Mouse (Mus musculus): ENCODE results near the gene Rbmxl1. TPM values are rescaled to one million over a fixed set of nuclear protein-coding genes. Genes with fewer than 3 reads are reported as not detected.
"Not testable (repeated sequence)": the region's sequence is repeated elsewhere in the genome, so short reads cannot be mapped to it uniquely, and the experiment has no call there.

The Rbmxl1 gene
- total and polyA plus RNA-seq, 3 experiments = 10.6 to 18.8 (median 16.9) TPM

DNA sequence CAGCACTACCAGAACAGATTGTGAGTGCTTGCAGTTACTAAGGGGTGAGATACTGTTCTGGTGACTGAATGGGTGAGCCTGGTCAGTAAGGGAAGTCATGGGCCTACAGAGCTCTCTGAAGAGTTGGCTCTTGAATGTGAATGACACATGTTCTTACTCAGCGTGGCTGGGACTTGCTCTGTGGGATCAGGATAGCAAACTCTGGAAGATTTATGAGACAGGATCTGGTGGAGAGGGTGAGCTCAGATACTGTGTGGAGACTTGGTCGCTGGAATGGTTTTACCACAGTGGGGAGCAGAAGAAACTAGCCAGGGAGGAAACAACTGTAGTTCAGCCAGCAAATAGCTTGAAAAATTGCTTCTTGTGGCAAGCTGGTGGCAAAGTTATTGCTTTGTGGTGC, 35.8 kb upstream of the Rbmxl1 start:
- no peaks in the 10 kb centered on the region for H3K4me1 ChIP-seq (ENCODE audit: control insufficient read depth, insufficient read depth, low read length)
- 62% methylated on average over 2 of the region's 2 CpGs for WGBS
- no peak overlapping the region for H3K27ac ChIP-seq
- no peaks in the 10 kb centered on the region for H3K27me3 ChIP-seq (ENCODE audit: control insufficient read depth, insufficient read depth, low read length)
- H3K4me3 ChIP-seq = no peak overlapping the region
- intact Hi-C loops (cut with DNase I) = no loop called here
- DNase-seq = no peak
- H3K9ac ChIP-seq (ENCODE audit: low read depth, low read length) = no peak overlapping the region
- TF ChIP-seq CTCF (IDR thresholded peaks at IDR 0.05) (no peak), EP300 (IDR thresholded peaks at IDR 0.05; ENCODE audit: insufficient read depth, low read depth, low read length) (no peak), POLR2A (IDR thresholded peaks at IDR 0.05; ENCODE audit: insufficient read depth, low read depth, low read length) (no peak)
- no peaks in the 10 kb centered on the region for H3K36me3 ChIP-seq (ENCODE audit: control insufficient read depth, insufficient read depth, low read length)
- H3K79me2 ChIP-seq (replicated peaks; ENCODE audit: control insufficient read depth, insufficient read depth, low read length) = no peaks in the 10 kb centered on the region

DNA sequence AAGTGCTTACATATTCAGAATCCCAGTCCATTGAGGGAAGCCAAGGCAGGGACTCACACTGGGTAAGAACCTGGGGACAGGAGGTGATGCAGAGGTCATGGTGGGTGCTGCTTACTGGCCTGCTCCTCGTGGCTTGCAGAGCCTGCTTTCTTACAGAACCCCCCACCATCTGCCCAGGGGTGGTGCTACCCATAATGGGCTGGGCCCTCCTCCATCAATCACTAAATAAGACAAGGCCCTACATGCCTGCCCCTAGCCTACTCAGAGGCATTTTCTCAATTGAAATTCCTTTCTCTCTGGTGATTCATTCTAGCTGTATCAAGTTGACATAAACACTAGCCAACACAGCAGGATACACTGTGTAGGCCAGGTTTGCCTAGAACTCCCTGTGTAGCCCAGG, 34.9 kb upstream of the Rbmxl1 start:
- no peak overlapping the region for H3K4me3 ChIP-seq
- 55% methylated on average over 1 of the region's 1 CpGs for WGBS
- no peak overlapping the region for H3K27ac ChIP-seq
- no peaks in the 10 kb centered on the region for H3K27me3 ChIP-seq (ENCODE audit: control insufficient read depth, insufficient read depth, low read length)
- intact Hi-C loops (cut with DNase I) = no loop called here
- no peaks in the 10 kb centered on the region for H3K79me2 ChIP-seq (replicated peaks; ENCODE audit: control insufficient read depth, insufficient read depth, low read length)
- no peak for TF ChIP-seq EP300 (IDR thresholded peaks at IDR 0.05; ENCODE audit: insufficient read depth, low read depth, low read length)
- TF ChIP-seq POLR2A (IDR thresholded peaks at IDR 0.05; ENCODE audit: insufficient read depth, low read depth, low read length) = no peak
- TF ChIP-seq CTCF (IDR thresholded peaks at IDR 0.05) = no peak
- no peaks in the 10 kb centered on the region for H3K36me3 ChIP-seq (ENCODE audit: control insufficient read depth, insufficient read depth, low read length)
- DNase-seq = no peak
- no peak overlapping the region for H3K9ac ChIP-seq (ENCODE audit: low read depth, low read length)
- H3K4me1 ChIP-seq (ENCODE audit: control insufficient read depth, insufficient read depth, low read length) = no peaks in the 10 kb centered on the region

DNA sequence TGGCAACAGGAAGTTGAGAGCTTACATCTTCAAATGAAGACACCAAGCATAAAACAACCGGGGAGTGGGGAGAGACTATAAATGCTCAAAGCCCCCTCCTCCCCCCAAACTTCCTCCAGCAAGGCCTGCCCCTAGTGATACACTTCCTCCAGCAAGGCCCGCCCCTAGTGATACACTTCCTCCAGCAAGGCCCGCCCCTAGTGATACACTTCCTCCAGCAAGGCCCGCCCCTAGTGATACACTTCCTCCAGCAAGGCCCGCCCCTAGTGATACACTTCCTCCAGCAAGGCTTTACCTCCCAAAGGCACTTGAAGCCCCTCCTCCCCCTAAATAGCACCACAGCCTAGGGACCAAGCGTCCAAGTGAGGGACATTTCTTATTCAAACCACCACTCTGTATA, 34.0 kb upstream of the Rbmxl1 start:
- H3K9ac ChIP-seq (ENCODE audit: low read depth, low read length); H3K27me3 ChIP-seq (ENCODE audit: control insufficient read depth, insufficient read depth, low read length); H3K27ac ChIP-seq; DNase-seq; intact Hi-C loops (cut with DNase I); H3K36me3 ChIP-seq (ENCODE audit: control insufficient read depth, insufficient read depth, low read length); H3K79me2 ChIP-seq (replicated peaks; ENCODE audit: control insufficient read depth, insufficient read depth, low read length); H3K4me1 ChIP-seq (ENCODE audit: control insufficient read depth, insufficient read depth, low read length); H3K4me3 ChIP-seq: not testable (repeated sequence)
- WGBS = 95% methylated on average over 5 of the region's 6 CpGs

DNA sequence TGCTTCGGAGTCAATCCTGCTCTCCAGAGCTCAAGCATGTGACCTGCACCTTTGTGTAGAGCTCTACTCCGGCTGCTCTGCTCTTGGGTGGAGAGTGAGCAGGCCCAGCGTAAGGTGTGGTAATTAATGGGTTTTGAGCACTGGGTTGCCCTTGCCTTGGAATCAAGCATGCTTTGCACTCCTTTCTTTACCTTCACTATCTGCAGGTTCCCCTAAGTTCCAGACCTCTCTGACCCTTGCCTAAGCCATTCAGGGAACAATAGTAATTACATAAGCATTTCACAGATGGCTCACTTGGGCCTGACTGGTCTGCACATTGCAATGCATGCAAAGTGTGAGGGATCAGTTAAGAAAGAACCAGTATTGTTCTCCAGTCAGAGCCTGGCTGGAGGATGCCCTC, 29.1 kb upstream of the Rbmxl1 start:
- no peak for DNase-seq
- Histone ChIP-seq H3K4me1 (ENCODE audit: control insufficient read depth, insufficient read depth, low read length) (no peaks in the 10 kb centered on the region), H3K27ac (no peak overlapping the region), H3K27me3 (ENCODE audit: control insufficient read depth, insufficient read depth, low read length) (no peaks in the 10 kb centered on the region), H3K79me2 (replicated peaks; ENCODE audit: control insufficient read depth, insufficient read depth, low read length) (no peaks in the 10 kb centered on the region), H3K4me3 (no peak overlapping the region), H3K36me3 (ENCODE audit: control insufficient read depth, insufficient read depth, low read length) (no peaks in the 10 kb centered on the region), H3K9ac (ENCODE audit: low read depth, low read length) (no peak overlapping the region)
- TF ChIP-seq EP300 (IDR thresholded peaks at IDR 0.05; ENCODE audit: insufficient read depth, low read depth, low read length) = no peak
- TF ChIP-seq POLR2A (IDR thresholded peaks at IDR 0.05; ENCODE audit: insufficient read depth, low read depth, low read length) = no peak
- TF ChIP-seq CTCF (IDR thresholded peaks at IDR 0.05) = no peak
- 93% methylated on average over 3 of the region's 3 CpGs for WGBS
- intact Hi-C loops (cut with DNase I) = no loop called here

DNA sequence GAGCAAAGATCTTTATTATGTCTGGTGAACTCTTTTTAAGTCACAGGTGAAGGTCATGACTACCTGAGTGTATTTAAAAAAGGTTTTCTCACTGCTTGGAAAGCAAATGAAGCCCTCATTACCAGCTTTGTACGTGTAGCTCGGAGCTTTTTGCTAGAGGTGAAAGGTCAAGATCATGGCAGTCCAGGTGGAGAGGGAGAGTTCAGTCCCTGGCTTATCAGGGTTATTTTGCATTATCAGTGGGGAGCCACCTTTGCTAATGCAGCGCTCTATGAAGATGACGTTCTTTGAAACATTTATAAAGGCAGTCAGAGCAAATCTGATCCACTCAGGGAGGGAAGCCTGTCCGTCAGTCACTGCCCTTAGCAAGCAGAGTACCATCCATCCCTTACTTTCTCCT, 28.0 kb upstream of the Rbmxl1 start:
- 92% methylated on average over 5 of the region's 5 CpGs for whole genome bisulfite sequencing
- H3K27me3 ChIP-seq (ENCODE audit: control insufficient read depth, insufficient read depth, low read length) = no peaks in the 10 kb centered on the region

DNA sequence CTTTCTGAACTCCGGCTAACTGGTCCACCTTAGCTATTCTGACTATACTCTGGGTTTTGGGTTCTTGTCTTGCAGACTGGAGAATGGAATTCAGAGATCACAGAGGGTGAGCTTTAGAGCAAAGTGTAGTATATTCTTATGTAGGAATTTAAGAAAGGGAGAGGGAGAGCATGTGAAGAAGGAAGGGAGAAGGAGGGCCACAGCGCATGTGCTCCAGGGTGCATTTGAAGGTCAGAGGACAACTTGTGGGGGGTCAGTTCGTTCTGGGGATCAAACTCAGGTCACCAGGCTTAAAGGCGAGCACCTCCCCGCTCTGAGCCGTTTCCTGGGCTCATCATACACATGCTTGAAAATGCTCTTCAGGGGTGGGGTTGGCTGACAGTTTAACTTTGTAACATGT, 25.3 kb upstream of the Rbmxl1 start:
- TF ChIP-seq EP300 (IDR thresholded peaks at IDR 0.05; ENCODE audit: insufficient read depth, low read depth, low read length) (no peak), POLR2A (IDR thresholded peaks at IDR 0.05; ENCODE audit: insufficient read depth, low read depth, low read length) (no peak), CTCF (IDR thresholded peaks at IDR 0.05) (no peak)
- WGBS = 89% methylated on average over 6 of the region's 6 CpGs

More for the DNA sequence above, 28.0 kb upstream of the Rbmxl1 start:
- H3K4me3 ChIP-seq = no peak overlapping the region
- H3K36me3 ChIP-seq (ENCODE audit: control insufficient read depth, insufficient read depth, low read length) = no peaks in the 10 kb centered on the region; the same call in 1 of the 2 replicates
- intact Hi-C loops (cut with DNase I) = no loop called here
- TF ChIP-seq EP300 (IDR thresholded peaks at IDR 0.05; ENCODE audit: insufficient read depth, low read depth, low read length) = no peak
- TF ChIP-seq POLR2A (IDR thresholded peaks at IDR 0.05; ENCODE audit: insufficient read depth, low read depth, low read length) = no peak
- no peak for TF ChIP-seq CTCF (IDR thresholded peaks at IDR 0.05)
- H3K9ac ChIP-seq (ENCODE audit: low read depth, low read length) = no peak overlapping the region
- H3K4me1 ChIP-seq (ENCODE audit: control insufficient read depth, insufficient read depth, low read length) = no peaks in the 10 kb centered on the region
- H3K27ac ChIP-seq = no peak overlapping the region
- no peaks in the 10 kb centered on the region for H3K79me2 ChIP-seq (replicated peaks; ENCODE audit: control insufficient read depth, insufficient read depth, low read length)
- DNase-seq = no peak

More for the DNA sequence above, 25.3 kb upstream of the Rbmxl1 start:
- Histone ChIP-seq H3K36me3 (ENCODE audit: control insufficient read depth, insufficient read depth, low read length) (no peaks in the 10 kb centered on the region; the same call in 1 of the 2 replicates), H3K79me2 (replicated peaks; ENCODE audit: control insufficient read depth, insufficient read depth, low read length) (no peaks in the 10 kb centered on the region), H3K27ac (no peak overlapping the region), H3K27me3 (ENCODE audit: control insufficient read depth, insufficient read depth, low read length) (no peaks in the 10 kb centered on the region), H3K9ac (ENCODE audit: low read depth, low read length) (no peak overlapping the region), H3K4me3 (no peak overlapping the region), H3K4me1 (ENCODE audit: control insufficient read depth, insufficient read depth, low read length) (no peaks in the 10 kb centered on the region)
- DNase-seq = no peak
- intact Hi-C loops (cut with DNase I) = no loop called here
